8 mouse cellular contexts compared by ENCODE assay signal in genomic region chr7:30090092-30090969, GRCm38 (mm10). TPM values are rescaled to one million over a fixed set of nuclear protein-coding genes. Genes with fewer than 3 reads are reported as not detected.
DNase-seq lines count a peak whose midpoint lies in the region; ATAC-seq lines count a peak whose summit lies in the region.

Gene Gm26920, minus strand, starts transcription at chr7:30090410.
Gene Zfp566, minus strand, starts transcription at chr7:30090527.

- peaks cover 7 to 13% of the 10 kb centered on the region in 2 experiments for H3K4me1 ChIP-seq in heart, embryonic 14.5 days (ENCODE audit: control insufficient read depth in 2 of 2, insufficient read depth in 2 of 2, low read length in 2 of 2)
- peaks cover 36% of the 10 kb centered on the region for H3K4me1 ChIP-seq in liver, embryonic 13.5 days (replicated peaks)
- H3K4me1 ChIP-seq in stomach, embryonic 16.5 days (ENCODE audit: control insufficient read depth, insufficient read depth, low read length), result peaks cover 16% of the 10 kb centered on the region

- H3K27ac ChIP-seq in heart, embryonic 14.5 days (replicated peaks in 1 of 2; ENCODE audit: control insufficient read depth in 1 of 2, insufficient read depth in 1 of 2, low read depth in 2 of 2, low read length in 2 of 2), result peak within 1 kb of the TSS; percentile 61 to 83
- peak within 1 kb of the TSS; percentile 88 for H3K27ac ChIP-seq in liver, embryonic 13.5 days
- peak within 1 kb of the TSS; percentile 79 for H3K27ac ChIP-seq in stomach, embryonic 16.5 days (ENCODE audit: low read length)

- peak within 1 kb of the TSS; percentile 71 for H3K4me2 ChIP-seq in heart, embryonic 14.5 days (ENCODE audit: low read length)
- H3K4me2 ChIP-seq in liver, embryonic 13.5 days, result peak within 1 kb of the TSS; percentile 78
- peak within 1 kb of the TSS; percentile 95 for H3K4me2 ChIP-seq in stomach, embryonic 16.5 days (ENCODE audit: low read depth, low read length)

- H3K9me3 ChIP-seq in heart, embryonic 14.5 days (ENCODE audit: control insufficient read depth, low read length), result no peaks in the 10 kb centered on the region
- no peaks in the 10 kb centered on the region for H3K9me3 ChIP-seq in liver, embryonic 13.5 days (replicated peaks)
- no peaks in the 10 kb centered on the region for H3K9me3 ChIP-seq in stomach, embryonic 16.5 days (replicated peaks; ENCODE audit: control insufficient read depth, low read length)

- peaks cover 8% of the 10 kb centered on the region; the same call in 1 of the 2 replicates for H3K36me3 ChIP-seq in heart, embryonic 14.5 days (ENCODE audit: control insufficient read depth, insufficient read depth, low read length)
- peaks cover 7% of the 10 kb centered on the region for H3K36me3 ChIP-seq in liver, embryonic 13.5 days
- peaks cover 4% of the 10 kb centered on the region; the same call in 1 of the 2 replicates for H3K36me3 ChIP-seq in stomach, embryonic 16.5 days (ENCODE audit: control insufficient read depth, insufficient read depth, low read length)

- peak within 1 kb of the TSS; percentile 76 for H3K9ac ChIP-seq in heart, embryonic 14.5 days (ENCODE audit: low read length)
- H3K9ac ChIP-seq in liver, embryonic 13.5 days, result peak within 1 kb of the TSS; percentile 72
- H3K9ac ChIP-seq in stomach, embryonic 16.5 days (ENCODE audit: low read length), result peak within 1 kb of the TSS; percentile 82

- peak within 1 kb of the TSS; percentile 55 to 100 for H3K4me3 ChIP-seq in heart, embryonic 14.5 days (ENCODE audit: control insufficient read depth in 1 of 2, insufficient read depth in 1 of 2, low read depth in 1 of 2, low read length in 2 of 2)
- H3K4me3 ChIP-seq in liver, embryonic 13.5 days (replicated peaks), result peak within 1 kb of the TSS; percentile 68
- peak within 1 kb of the TSS; percentile 73 for H3K4me3 ChIP-seq in stomach, embryonic 16.5 days (replicated peaks; ENCODE audit: low read length)

- under 1% methylated on average over 40 of the region's 40 CpGs for WGBS in heart, embryonic 14.5 days
- under 1% methylated on average over 40 of the region's 40 CpGs for WGBS in liver, embryonic 13.5 days (ENCODE audit: insufficient replicate concordance)
- under 1% methylated on average over 40 of the region's 40 CpGs for WGBS in stomach, embryonic 16.5 days

- H3K27me3 ChIP-seq in heart, embryonic 14.5 days (ENCODE audit: control insufficient read depth, insufficient read depth, low read length), result no peaks in the 10 kb centered on the region
- no peaks in the 10 kb centered on the region for H3K27me3 ChIP-seq in liver, embryonic 13.5 days
- no peaks in the 10 kb centered on the region for H3K27me3 ChIP-seq in stomach, embryonic 16.5 days (ENCODE audit: control insufficient read depth, insufficient read depth, low read length)

- peak; percentile 88 for ATAC-seq in CD4-positive, CD25-positive, alpha-beta regulatory T cell, adult 4 months
- peak; percentile 91 for ATAC-seq in heart, embryonic 14.5 days (ENCODE audit: insufficient number of reproducible peaks, insufficient read depth, low FRiP score, low read depth)
- peak; percentile 93 for ATAC-seq in liver, embryonic 13.5 days (ENCODE audit: low read depth)
- ATAC-seq in stomach, embryonic 16.5 days (ENCODE audit: insufficient read depth, low FRiP score), result peak; percentile 91

- DNase-seq in c-Kit-negative CD71-positive TER-119-positive erythroid progenitor cells, embryonic 14.5 days (ENCODE audit: low read depth, low spot score), result peak; percentile 93
- peak; percentile 99 for DNase-seq in fibroblast of lung, adult 2 months (ENCODE audit: low read depth)
- peak; percentile 97 for DNase-seq in kidney, postnatal 14 days
- peak; percentile 92 for DNase-seq in liver, embryonic 13.5 days
- DNase-seq in neural tube, embryonic 10.5 days (ENCODE audit: extremely low spot score, low spot score), result peak; percentile 98

RNA-seq across cellular contexts. Expression of gene Gm26920, which starts in this region (rescaled TPM):
- 1 to 10 TPM; 1.5 to 3.6 TPM for polyA plus RNA-seq in CD4-positive, CD25-positive, alpha-beta regulatory T cell, adult 4 months (2017; shearing (Covaris generic))
- polyA plus RNA-seq in heart, embryonic 14.5 days (2014; fragmentation: Nextera tagmentation; extraction: Ambion mirVana), result 0.70 TPM in 1 of 2 replicates, not detected in the other
- polyA plus RNA-seq in liver, embryonic 13.5 days (2015; fragmentation: Nextera tagmentation; extraction: Ambion mirVana), result 0.44 TPM in 1 of 2 replicates, not detected in the other
- polyA plus RNA-seq in stomach, embryonic 16.5 days (2015; fragmentation: Nextera tagmentation; extraction: Ambion mirVana), result 0.70 and 0.87 TPM in 2 replicates

RNA-seq across cellular contexts. Expression of gene Zfp566, which starts in this region (rescaled TPM):
- polyA plus RNA-seq in CD4-positive, CD25-positive, alpha-beta regulatory T cell, adult 4 months (2017; shearing (Covaris generic)), result 10 to 100 TPM; 11.6 to 12.0 TPM
- polyA plus RNA-seq in heart, embryonic 14.5 days (2014; fragmentation: Nextera tagmentation; extraction: Ambion mirVana), result 5.2 and 6.4 TPM in 2 replicates
- polyA plus RNA-seq in liver, embryonic 13.5 days (2015; fragmentation: Nextera tagmentation; extraction: Ambion mirVana), result 2.0 and 2.5 TPM in 2 replicates
- polyA plus RNA-seq in stomach, embryonic 16.5 days (2015; fragmentation: Nextera tagmentation; extraction: Ambion mirVana), result 6.8 and 8.6 TPM in 2 replicates

Comparison
In these comparisons a context has a peak if more than half of its experiments do, and no peak if none do; other contexts are left out.
1. Peak in every context shown above with its lines: DNase-seq, ATAC-seq, H3K4me3 ChIP-seq and H3K27ac ChIP-seq.